Mouse (Mus musculus): ENCODE results near the gene Ripk3. TPM values are rescaled to one million over a fixed set of nuclear protein-coding genes. Genes with fewer than 3 reads are reported as not detected.

The Ripk3 gene
- 74.2 TPM for polyA plus RNA-seq (2017; shearing (Covaris generic))

DNA sequence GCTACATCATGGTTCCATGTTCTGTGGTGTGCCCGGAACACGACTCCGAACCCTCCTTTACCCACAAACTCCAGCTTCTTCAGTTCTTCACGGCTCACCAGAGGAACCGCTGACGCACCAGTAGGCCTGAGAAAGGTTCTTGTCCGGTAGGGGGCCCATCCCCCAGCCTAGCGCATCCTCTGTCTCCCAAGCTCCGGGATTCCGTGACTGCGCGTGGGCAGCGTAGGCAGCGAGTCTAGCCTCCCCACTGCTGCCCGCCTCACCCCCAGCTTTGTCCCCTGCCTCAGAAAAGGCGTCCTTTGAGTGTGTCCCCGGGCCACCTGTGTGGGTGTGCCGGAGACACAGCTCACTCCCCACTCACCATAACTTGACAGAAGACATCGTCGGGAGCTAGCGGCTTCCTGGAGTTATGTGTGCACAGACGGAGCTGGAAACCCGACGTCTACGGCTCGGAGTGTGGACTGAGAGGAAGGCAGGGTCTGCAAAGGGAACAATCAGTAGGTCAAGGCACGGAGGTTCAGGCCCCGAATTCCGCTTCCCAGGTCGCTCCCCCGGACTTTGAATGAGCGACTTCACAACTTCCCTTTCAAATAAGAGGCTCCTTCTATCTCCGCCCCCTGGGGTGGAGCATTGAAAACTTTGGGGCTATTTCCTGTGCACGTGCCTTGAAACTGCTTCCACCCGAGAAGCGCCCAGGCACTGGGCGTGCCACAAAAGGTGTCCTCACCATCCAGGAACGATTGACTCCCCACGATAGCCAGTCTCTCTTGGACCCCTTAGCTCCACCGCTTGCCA lies at the start of gene Ripk3:
Gene Ripk3, minus strand, starts transcription at position 610 of the 795 bp plus-strand sequence.

GRCm38 (mm10) chr14:55822991-55823762 lies 34.5 kb upstream of the Ripk3 start, which contains the start of gene Nfatc4:
Gene Nfatc4 (plus strand): TSS chr14:55823144.

DNA sequence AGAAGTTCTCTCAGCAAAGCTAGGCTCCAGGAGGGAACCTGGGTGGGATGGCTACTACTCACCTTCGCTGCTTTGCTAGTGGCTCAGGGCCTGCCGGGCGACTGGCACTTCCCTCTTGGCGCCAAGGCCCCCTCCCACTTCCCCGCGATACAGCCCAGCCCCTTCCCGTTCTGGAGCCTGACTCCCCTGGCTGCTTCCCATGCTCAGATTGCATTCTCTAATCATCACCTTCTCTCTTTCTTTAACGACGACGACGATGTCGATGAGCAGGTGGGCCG lies 4.8 kb downstream of the Ripk3 start, which contains the start of gene Adcy4:
Gene Adcy4, minus strand, starts transcription at position 138 of the 278 bp plus-strand sequence.

DNA sequence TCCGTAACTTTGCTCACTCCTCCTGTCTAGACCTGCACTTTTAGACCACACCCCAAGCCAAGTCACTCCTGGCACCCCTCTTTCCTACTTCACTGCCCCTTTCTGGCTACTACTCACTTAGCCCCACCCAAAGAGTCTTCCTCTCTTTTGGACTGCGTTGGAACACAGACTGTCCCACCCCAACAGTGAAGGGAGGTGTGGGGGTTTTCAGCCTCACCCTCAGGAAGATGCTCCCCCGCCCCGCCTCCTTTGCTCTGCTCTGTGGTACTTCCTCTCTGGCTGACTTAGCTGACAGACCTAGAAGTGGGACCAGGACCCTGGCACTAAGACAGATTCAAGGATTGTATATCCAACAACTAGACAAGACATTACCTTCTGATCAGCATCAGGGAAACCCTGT lies 23.0 kb downstream of the Ripk3 start, which contains the start of gene Ltb4r1:
Gene Ltb4r1, plus strand, starts transcription at position 267 of the 400 bp plus-strand sequence.

DNA sequence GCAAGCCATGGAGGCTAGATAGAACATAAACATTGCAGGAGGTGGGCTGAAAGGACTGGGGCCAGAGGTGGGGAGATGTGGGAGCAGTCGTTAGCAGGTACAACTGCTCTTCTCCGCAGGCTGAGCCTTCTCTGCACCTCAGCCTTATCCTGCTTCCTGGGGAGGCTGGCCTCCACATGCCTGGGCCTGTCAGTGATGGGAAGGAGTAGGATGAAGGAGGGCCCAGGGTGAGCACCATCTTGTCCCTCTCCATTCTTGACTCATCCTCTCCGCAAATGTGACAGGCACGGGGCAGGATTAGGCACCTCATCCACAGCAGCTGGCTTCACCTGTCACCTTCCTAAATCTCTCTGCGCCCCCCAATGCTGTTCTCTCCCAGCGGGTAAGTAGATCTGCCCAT lies 27.5 kb downstream of the Ripk3 start, which contains the start of gene Ltb4r2:
Gene Ltb4r2, plus strand, starts transcription at position 266 of the 400 bp plus-strand sequence.

GRCm38 (mm10) chr14:55758363-55758784 lies 30.3 kb downstream of the Ripk3 start, which contains the start of gene Cideb:
Gene Cideb (minus strand): TSS chr14:55758458.

DNA sequence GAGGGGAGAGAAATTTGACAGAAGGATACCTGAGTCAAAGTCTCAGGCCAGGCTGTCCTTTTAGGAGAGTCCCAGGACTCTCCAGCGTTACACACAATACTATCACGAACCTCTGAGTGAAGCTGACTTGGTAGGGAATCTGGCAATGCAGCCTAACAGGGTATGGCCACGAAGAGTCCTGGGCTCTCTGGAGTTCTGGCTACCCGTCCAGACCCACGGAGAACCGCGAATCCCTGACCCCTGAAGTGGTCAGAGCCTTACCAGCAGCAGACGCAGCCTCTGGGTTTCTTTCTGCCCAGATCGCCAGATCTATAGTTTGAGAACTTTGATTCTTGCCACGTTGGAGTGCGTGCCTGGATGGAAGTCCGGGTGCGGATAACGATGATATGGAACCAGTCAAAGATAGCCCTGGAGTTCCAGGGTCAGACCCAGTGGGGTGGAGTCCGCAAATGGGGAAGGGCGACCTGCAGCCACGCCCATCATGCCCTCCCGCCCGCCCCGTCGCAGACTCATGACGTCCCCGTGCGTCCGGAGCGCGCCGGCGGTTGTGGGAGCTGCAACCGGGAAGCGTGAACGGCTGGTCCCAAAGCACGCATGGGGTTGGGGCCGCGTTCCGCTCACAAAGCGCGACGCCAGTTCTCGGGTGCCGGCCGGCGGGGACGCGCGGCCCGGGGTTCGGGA lies 43.3 kb downstream of the Ripk3 start, which contains the start of the genes Dhrs1 and Nop9:
Gene Dhrs1, minus strand, starts transcription at position 511 of the 681 bp plus-strand sequence.
Gene Nop9, plus strand, starts transcription at position 514 of the 681 bp plus-strand sequence.

Other genes starting within 250 kb of the Ripk3 start
- gene Pck2, start 248.6 kb downstream of the Ripk3 start, polyA plus RNA-seq (2017; shearing (Covaris generic)): 7.2 TPM
- 110 TPM for gene Dcaf11, start 228.9 kb downstream of the Ripk3 start, polyA plus RNA-seq (2017; shearing (Covaris generic))
- 4.5 TPM for gene A730061H03Rik, start 228.5 kb downstream of the Ripk3 start, polyA plus RNA-seq (2017; shearing (Covaris generic))
- not detected for gene Fitm1, start 213.2 kb downstream of the Ripk3 start, polyA plus RNA-seq (2017; shearing (Covaris generic))
- gene Psme1, start 210.7 kb downstream of the Ripk3 start, polyA plus RNA-seq (2017; shearing (Covaris generic)): 748 TPM
- 15.3 TPM for gene Emc9, start 203.6 kb downstream of the Ripk3 start, polyA plus RNA-seq (2017; shearing (Covaris generic))
- 573 TPM for gene Psme2, start 197.8 kb downstream of the Ripk3 start, polyA plus RNA-seq (2017; shearing (Covaris generic))
- gene Rnf31, start 197.2 kb downstream of the Ripk3 start, polyA plus RNA-seq (2017; shearing (Covaris generic)): 49.5 TPM
- gene Irf9, start 185.3 kb downstream of the Ripk3 start, polyA plus RNA-seq (2017; shearing (Covaris generic)): 49.4 TPM
- 0.50 TPM for gene Rec8, start 170.8 kb downstream of the Ripk3 start, polyA plus RNA-seq (2017; shearing (Covaris generic))
- gene Ipo4, start 152.9 kb downstream of the Ripk3 start, polyA plus RNA-seq (2017; shearing (Covaris generic)): 49.8 TPM
- 2.1 TPM for gene Gm49378, start 151.0 kb downstream of the Ripk3 start, polyA plus RNA-seq (2017; shearing (Covaris generic))
- 74.7 TPM for gene Tm9sf1, start 145.1 kb downstream of the Ripk3 start, polyA plus RNA-seq (2017; shearing (Covaris generic))
- gene Tssk4, start 138.7 kb downstream of the Ripk3 start, polyA plus RNA-seq (2017; shearing (Covaris generic)): 0.51 TPM
- 44.7 TPM for gene Mdp1, start 128.4 kb downstream of the Ripk3 start, polyA plus RNA-seq (2017; shearing (Covaris generic))
- 33.1 TPM for gene Gmpr2, start 116.9 kb downstream of the Ripk3 start, polyA plus RNA-seq (2017; shearing (Covaris generic))
- 239 TPM for gene Nedd8, start 116.7 kb downstream of the Ripk3 start, polyA plus RNA-seq (2017; shearing (Covaris generic))
- gene Tinf2, start 107.0 kb downstream of the Ripk3 start, polyA plus RNA-seq (2017; shearing (Covaris generic)): 189 TPM
- gene Tgm1, start 74.9 kb downstream of the Ripk3 start, polyA plus RNA-seq (2017; shearing (Covaris generic)): not detected
- 85.5 TPM for gene Rabggta, start 66.6 kb downstream of the Ripk3 start, polyA plus RNA-seq (2017; shearing (Covaris generic))
- gene Dhrs1, start 43.2 kb downstream of the Ripk3 start, polyA plus RNA-seq (2017; shearing (Covaris generic)): 23.0 TPM
- 49.5 TPM for gene Nop9, start 43.2 kb downstream of the Ripk3 start, polyA plus RNA-seq (2017; shearing (Covaris generic))
- gene Cideb, start 30.4 kb downstream of the Ripk3 start, polyA plus RNA-seq (2017; shearing (Covaris generic)): not detected
- gene Ltb4r2, start 27.4 kb downstream of the Ripk3 start, polyA plus RNA-seq (2017; shearing (Covaris generic)): 0.21 TPM
- gene Ltb4r1, start 22.9 kb downstream of the Ripk3 start, polyA plus RNA-seq (2017; shearing (Covaris generic)): not detected
- not detected for gene Adcy4, start 4.8 kb downstream of the Ripk3 start, polyA plus RNA-seq (2017; shearing (Covaris generic))
- 0.37 TPM for gene Nfatc4, start 34.3 kb upstream of the Ripk3 start, polyA plus RNA-seq (2017; shearing (Covaris generic))
- gene Nynrin, start 65.1 kb upstream of the Ripk3 start, polyA plus RNA-seq (2017; shearing (Covaris generic)): 0.21 TPM
- gene Cbln3, start 95.5 kb upstream of the Ripk3 start, polyA plus RNA-seq (2017; shearing (Covaris generic)): 0.18 TPM
- 104 TPM for gene Khnyn, start 96.1 kb upstream of the Ripk3 start, polyA plus RNA-seq (2017; shearing (Covaris generic))
- 35.6 TPM for gene Sdr39u1, start 111.4 kb upstream of the Ripk3 start, polyA plus RNA-seq (2017; shearing (Covaris generic))
- not detected for gene Cma1, start 155.8 kb upstream of the Ripk3 start, polyA plus RNA-seq (2017; shearing (Covaris generic))
- not detected for gene Cma2, start 162.1 kb upstream of the Ripk3 start, polyA plus RNA-seq (2017; shearing (Covaris generic))
- gene Mcpt1, start 229.1 kb upstream of the Ripk3 start, polyA plus RNA-seq (2017; shearing (Covaris generic)): not detected
- gene Mcpt9, start 241.6 kb upstream of the Ripk3 start, polyA plus RNA-seq (2017; shearing (Covaris generic)): not detected